Comparison of ENCODE assay signal across 20 mouse cellular contexts in genomic region chr11:97631500-97631899, GRCm38 (mm10). TPM values are rescaled to one million over a fixed set of nuclear protein-coding genes. Genes with fewer than 3 reads are reported as not detected.
DNase-seq lines count a peak whose midpoint lies in the region; ATAC-seq and TF ChIP-seq lines count a peak whose summit lies in the region.
"Had no signal": no experiment of that assay in that cellular context is flagged by ENCODE, and none has a peak within 500 bp of the region (broad histone marks: within the 10 kb centered on the region; RNA-seq: fewer than 3 reads in every experiment).

No protein-coding gene starts in this region.

- no peak for DNase-seq in frontal cortex, postnatal 14 days (ENCODE audit: low spot score in 2 of 2)
- DNase-seq in left cerebral cortex, adult 2 months (ENCODE audit: extremely low spot score in 1 of 2, low spot score in 2 of 2): peak in 1 of 2 experiments; percentile 35
- no peak for DNase-seq in left cerebral cortex, postnatal 10 days (ENCODE audit: extremely low spot score in 1 of 2, low spot score in 2 of 2)
- no peak for DNase-seq in CH12.LX (ENCODE audit: extremely low read depth)
- peak; percentile 69 for DNase-seq in brain, adult 2 months (ENCODE audit: low read depth, low spot score)
- no peak for DNase-seq in spleen, postnatal 36 days (ENCODE audit: low spot score in 2 of 2)
- no peak for DNase-seq in ovary, adult 18-20 months (ENCODE audit: low spot score)

- no peak for TF ChIP-seq CTCF in left cerebral cortex, adult 2 months (IDR thresholded peaks at IDR 0.05)
- TF ChIP-seq CTCF in CH12.LX (conservative IDR thresholded peaks at IDR 0.05 in 1 of 2, IDR thresholded peaks at IDR 0.05 in 1 of 2; ENCODE audit: low read depth in 2 of 2, low read length in 2 of 2): no peak

- H3K9ac ChIP-seq in CH12.LX (ENCODE audit: insufficient read depth, low read depth): no peak overlapping the region
- H3K9ac ChIP-seq: embryonic facial prominence, embryonic 12.5 days; heart, embryonic 15.5 days; hindbrain, embryonic 12.5 days; liver, embryonic 12.5 days; liver, postnatal 0 days; midbrain, embryonic 12.5 days; stomach, embryonic 15.5 days had no signal

- intact Hi-C loops in left cerebral cortex, adult 2 months (cut with DNase I): loop anchor here (5.0 kb wide), 2 partner anchors 36 to 111 kb away; partner anchors contain the start of gene Pip4k2b
- intact Hi-C loops in left cerebral cortex, postnatal 10 days (cut with DNase I): no loop called here

- H3K27me3 ChIP-seq in CH12.LX (replicated peaks): peaks cover 27% of the 10 kb centered on the region

- TF ChIP-seq RAD21 in CH12.LX (IDR thresholded peaks at IDR 0.05; ENCODE audit: low read depth, low read length): no peak

- H3K4me2 ChIP-seq in CH12.LX (ENCODE audit: insufficient read depth, low read depth, poor library complexity, severe bottlenecking): peak overlapping the region; percentile 21; the same call in 1 of the 2 replicates
- H3K4me2 ChIP-seq: embryonic facial prominence, embryonic 12.5 days; heart, embryonic 15.5 days; liver, embryonic 12.5 days; midbrain, embryonic 12.5 days; stomach, embryonic 15.5 days had no signal

- ATAC-seq in frontal cortex, adult (ENCODE audit: low TSS enrichment): peak; percentile 62
- ATAC-seq: intestine, embryonic 16.5 days; liver, embryonic 12.5 days had no signal

- no peak for TF ChIP-seq POLR2A in CH12.LX (IDR thresholded peaks at IDR 0.05; ENCODE audit: low read depth, low read length)

- in situ Hi-C loops in CH12.LX (cut with MboI; ENCODE audit: low pct_ligation_motif_present, low pct_unique_long_range_greater_than_20kb, low sequenced_read_pairs): loop anchor here (5.0 kb wide), 2 partner anchors 36 to 66 kb away; no protein-coding TSS in a partner anchor

- H3K79me2 ChIP-seq in CH12.LX (replicated peaks; ENCODE audit: control insufficient read depth, extremely low read depth, insufficient read depth, poor library complexity, severe bottlenecking): no peaks in the 10 kb centered on the region

- no peaks in the 10 kb centered on the region for H3K36me3 ChIP-seq in CH12.LX (replicated peaks in 1 of 2; ENCODE audit: control insufficient read depth in 1 of 2, insufficient read depth in 1 of 2, low read length in 1 of 2)
- H3K36me3 ChIP-seq: embryonic facial prominence, embryonic 12.5 days; heart, embryonic 10.5 days; heart, embryonic 15.5 days; hindbrain, embryonic 12.5 days; liver, embryonic 12.5 days; midbrain, embryonic 12.5 days; stomach, embryonic 15.5 days had no signal

- H3K27ac ChIP-seq in left cerebral cortex, adult 2 months: peak overlapping the region; percentile 86
- H3K27ac ChIP-seq in CH12.LX (ENCODE audit: insufficient read depth, low read depth): no peak overlapping the region
- H3K27ac ChIP-seq: embryonic facial prominence, embryonic 12.5 days; heart, embryonic 10.5 days; heart, embryonic 15.5 days; hindbrain, embryonic 12.5 days; kidney, postnatal 0 days; liver, embryonic 12.5 days; midbrain, embryonic 12.5 days; stomach, embryonic 15.5 days had no signal

- TF ChIP-seq EP300 in CH12.LX (IDR thresholded peaks at IDR 0.05; ENCODE audit: low read length): no peak

- H3K4me1 ChIP-seq in CH12.LX (ENCODE audit: control insufficient read depth in 1 of 2, insufficient read depth in 2 of 2): peaks cover 7 to 26% of the 10 kb centered on the region in 2 experiments; a peak in 3 of 4 replicates

- no peak overlapping the region for H3K4me3 ChIP-seq in left cerebral cortex, adult 2 months
- H3K4me3 ChIP-seq in CH12.LX (replicated peaks in 1 of 3; ENCODE audit: low read depth in 2 of 3, low read length in 2 of 3, poor library complexity in 1 of 3): no peak overlapping the region
- H3K4me3 ChIP-seq: embryonic facial prominence, embryonic 12.5 days; heart, embryonic 10.5 days; heart, embryonic 15.5 days; hindbrain, embryonic 12.5 days; liver, embryonic 12.5 days; midbrain, embryonic 12.5 days; stomach, embryonic 15.5 days had no signal

- peaks cover 24% of the 10 kb centered on the region for H3K9me3 ChIP-seq in CH12.LX (replicated peaks; ENCODE audit: low read length)
- H3K9me3 ChIP-seq: embryonic facial prominence, embryonic 12.5 days; heart, embryonic 10.5 days; heart, embryonic 15.5 days; hindbrain, embryonic 12.5 days; liver, embryonic 12.5 days; midbrain, embryonic 12.5 days; stomach, embryonic 15.5 days had no signal

- dilution Hi-C loops in CH12.LX (cut with MboI; ENCODE audit: extremely low pct_ligation_motif_present, extremely low pct_unique_long_range_greater_than_20kb, low sequenced_read_pairs): no loop called here

TF ChIP-seq in CH12.LX, 34 proteins besides CTCF, POLR2A, EP300 and RAD21:
- no peak for TF ChIP-seq PAX5 (IDR thresholded peaks at IDR 0.05; ENCODE audit: low read length)
- TF ChIP-seq KAT2A (IDR thresholded peaks at IDR 0.05; ENCODE audit: insufficient replicate concordance, low read length): no peak
- TF ChIP-seq USF2 (conservative IDR thresholded peaks at IDR 0.05; ENCODE audit: low read depth, low read length): no peak
- no peak for TF ChIP-seq ZMIZ1 (IDR thresholded peaks at IDR 0.05; ENCODE audit: low read depth, low read length)
- no peak for TF ChIP-seq BHLHE40 (IDR thresholded peaks at IDR 0.05; ENCODE audit: low read depth, low read length)
- TF ChIP-seq UBTF (IDR thresholded peaks at IDR 0.05; ENCODE audit: low read depth, low read length): no peak

RNA-seq across cellular contexts. Expression of gene Epop, which starts 2.0 kb away (rescaled TPM):
- total RNA-seq in left cerebral cortex, adult 2 months (2021): 100 to 1,000 TPM in 1 of 2 experiments, 10 to 100 TPM in 1; 99.9 to 107 TPM
- 10 to 100 TPM; 15.0 to 18.4 TPM for total RNA-seq in left cerebral cortex, postnatal 10 days (2021)
- total RNA-seq in CH12.LX (2012; rRNA removed) (4.2 and 5.0 TPM in 2 replicates), CH12.LX (2014; rRNA removed) (1.7 and 2.1 TPM in 2 replicates)
- 8.3 and 8.4 TPM in 2 replicates for polyA plus RNA-seq in CH12.LX (2012; ENCODE audit: insufficient read length, low read depth)

RNA-seq across cellular contexts. Expression of gene Mllt6, which starts 31.7 kb away (rescaled TPM):
- 100 to 1,000 TPM; 143 to 147 TPM for total RNA-seq in left cerebral cortex, adult 2 months (2021)
- 10 to 100 TPM; 66.9 to 71.6 TPM for total RNA-seq in left cerebral cortex, postnatal 10 days (2021)
- total RNA-seq in CH12.LX (2012; rRNA removed): 50.7 and 55.6 TPM in 2 replicates
- total RNA-seq in CH12.LX (2014; rRNA removed): 24.3 and 25.3 TPM in 2 replicates
- 38.3 and 43.0 TPM in 2 replicates for polyA plus RNA-seq in CH12.LX (2012; ENCODE audit: insufficient read length, low read depth)

RNA-seq across cellular contexts. Expression of gene Cisd3, which starts 54.1 kb away (rescaled TPM):
- total RNA-seq in left cerebral cortex, adult 2 months (2021): 10 to 100 TPM; 47.7 to 57.6 TPM
- total RNA-seq in left cerebral cortex, postnatal 10 days (2021): 10 to 100 TPM; 34.6 to 37.8 TPM
- total RNA-seq in CH12.LX (2012; rRNA removed) (141 and 157 TPM in 2 replicates), CH12.LX (2014; rRNA removed) (63.8 and 66.1 TPM in 2 replicates)
- polyA plus RNA-seq in CH12.LX (2012; ENCODE audit: insufficient read length, low read depth): 169 and 221 TPM in 2 replicates

RNA-seq across cellular contexts. Expression of gene Srcin1, which starts 55.5 kb away (rescaled TPM):
- total RNA-seq in left cerebral cortex, adult 2 months (2021): 100 to 1,000 TPM; 308 to 318 TPM
- 100 to 1,000 TPM; 281 to 294 TPM for total RNA-seq in left cerebral cortex, postnatal 10 days (2021)
- total RNA-seq in CH12.LX (2012; rRNA removed) (0.08 TPM in 2 replicates), CH12.LX (2014; rRNA removed) (not detected in 2 replicates)
- 0.09 and 0.12 TPM in 2 replicates for polyA plus RNA-seq in CH12.LX (2012; ENCODE audit: insufficient read length, low read depth)
- total RNA-seq: megakaryocyte, adult 5-6 weeks had no signal
- polyA plus RNA-seq: activated CD4-positive, CD25-positive, alpha-beta regulatory T cell, adult 4 months had no signal

Comparison
In these comparisons a context has a peak if more than half of its experiments do, and no peak if none do; other contexts are left out.
1. RNA of gene Epop, which starts 2.0 kb away (total RNA-seq): 99.9 to 107 TPM in left cerebral cortex, adult 2 months; 15.0 to 18.4 TPM in left cerebral cortex, postnatal 10 days and 1.7 to 5.0 TPM in CH12.LX; every median in the first group is over 4 times any median in the second.